Mouse (Mus musculus) cerebellum, adult 9-11 months (tissue): ENCODE results near the gene Meis2.

Experiments used
- DNase-seq: peaks from one replicate; pipeline ENCODE4 v3.0.0; 2022

Meis2 gene

GRCm38 (mm10) chr2:115993877-115994276 lies 71.8 kb downstream of the Meis2 start:
- DNase-seq = no peak

DNA sequence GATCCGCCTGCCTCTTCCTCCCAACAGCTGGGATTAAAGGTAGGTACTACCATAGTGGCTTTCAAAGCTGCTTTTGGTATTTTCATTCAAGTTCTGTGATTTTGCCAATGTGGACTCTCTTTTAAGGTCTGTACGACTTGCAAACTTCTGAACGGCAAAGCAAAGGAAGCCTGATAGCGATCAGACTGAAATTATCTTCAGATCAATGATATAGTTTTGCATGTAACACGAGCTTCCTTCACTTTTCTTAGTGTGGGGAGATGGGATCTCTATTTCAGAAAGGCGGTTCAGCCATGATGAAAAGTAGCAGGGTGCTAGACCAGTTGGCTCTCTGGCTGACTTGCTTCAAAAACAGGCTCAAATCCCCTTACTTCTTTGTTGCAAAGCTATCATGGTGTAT lies 76.4 kb downstream of the Meis2 start:
- DNase-seq = no peak

- DNase-seq = no peak
Measured at GRCm38 (mm10) chr2:115988448-115988847, 77.2 kb downstream of the Meis2 start.

GRCm38 (mm10) chr2:115984952-115985351 lies 80.7 kb downstream of the Meis2 start:
- no peak for DNase-seq

GRCm38 (mm10) chr2:115984487-115984886 lies 81.2 kb downstream of the Meis2 start:
- no peak for DNase-seq

GRCm38 (mm10) chr2:115980490-115980889 lies 85.1 kb downstream of the Meis2 start:
- DNase-seq = no peak

GRCm38 (mm10) chr2:115979683-115980476 lies 85.8 kb downstream of the Meis2 start:
- DNase-seq = no peak

GRCm38 (mm10) chr2:115978666-115979065 lies 87.0 kb downstream of the Meis2 start:
- DNase-seq = no peak

- no peak for DNase-seq
Measured at GRCm38 (mm10) chr2:115971296-115971805, 94.3 kb downstream of the Meis2 start.

DNA sequence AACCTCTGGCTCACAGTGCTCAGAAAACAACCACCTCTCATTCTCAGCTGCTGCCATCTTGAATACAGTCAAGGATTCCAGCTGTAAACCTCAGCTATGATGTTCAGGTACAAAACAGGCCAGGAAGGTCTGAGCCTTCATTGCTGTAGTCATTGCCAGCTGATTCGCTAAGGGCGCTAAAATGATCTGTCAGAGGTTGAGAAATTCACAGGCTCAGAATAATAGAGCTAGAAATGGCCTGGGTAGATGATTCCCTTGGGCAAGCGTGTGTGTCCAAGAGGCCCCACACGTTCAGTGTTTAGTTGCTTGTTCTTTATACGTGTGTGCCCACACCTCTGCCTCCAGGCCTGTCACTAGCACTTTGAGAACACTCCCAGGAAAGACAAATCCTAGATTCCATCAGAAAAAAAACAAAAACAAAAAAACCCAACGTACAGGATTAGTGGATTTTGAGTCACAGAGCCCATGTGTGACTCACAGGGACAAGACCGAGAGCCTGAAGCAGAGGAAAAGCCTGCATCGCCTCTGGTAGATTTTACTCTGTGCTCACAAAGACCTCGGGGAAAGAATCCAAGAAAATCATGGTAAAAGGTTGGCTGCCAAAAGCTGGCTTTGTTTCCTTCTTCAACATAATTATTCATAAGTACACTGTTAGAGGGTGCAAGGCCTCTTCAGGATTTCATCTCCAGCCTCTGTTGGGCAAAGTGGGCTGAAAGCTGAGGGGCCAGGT lies 95.4 kb downstream of the Meis2 start:
- DNase-seq = no peak

GRCm38 (mm10) chr2:115969201-115969600 lies 96.4 kb downstream of the Meis2 start:
- DNase-seq = no peak

GRCm38 (mm10) chr2:115964911-115965310 lies 100.7 kb downstream of the Meis2 start:
- no peak for DNase-seq

- no peak for DNase-seq
Measured at GRCm38 (mm10) chr2:115963293-115963835, 102.3 kb downstream of the Meis2 start.

- no peak for DNase-seq
Measured at GRCm38 (mm10) chr2:115962728-115963127, 102.9 kb downstream of the Meis2 start.

- DNase-seq = no peak
Measured at GRCm38 (mm10) chr2:115962113-115962512, 103.5 kb downstream of the Meis2 start.

DNA sequence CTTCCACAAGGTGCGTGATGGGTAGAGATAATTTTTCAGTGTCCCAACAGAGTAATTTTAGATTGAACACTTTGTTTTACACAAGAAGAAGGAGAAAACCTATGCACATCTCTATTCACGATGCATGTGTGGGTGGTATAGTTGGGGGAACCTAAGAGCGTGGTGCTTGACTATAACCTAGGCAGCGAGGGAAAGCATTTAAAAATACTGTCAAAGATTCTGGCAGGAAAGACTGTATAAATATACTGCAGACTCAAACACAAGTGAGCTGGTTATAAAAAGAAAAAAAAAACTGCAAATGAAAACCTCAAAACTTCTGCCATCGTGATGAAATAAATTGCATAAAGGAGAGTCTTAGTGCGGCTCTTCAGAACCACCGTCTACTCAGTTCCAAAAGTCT lies 105.0 kb downstream of the Meis2 start:
- no peak for DNase-seq

- DNase-seq = no peak
Measured at GRCm38 (mm10) chr2:115956786-115957185, 108.9 kb downstream of the Meis2 start.

DNA sequence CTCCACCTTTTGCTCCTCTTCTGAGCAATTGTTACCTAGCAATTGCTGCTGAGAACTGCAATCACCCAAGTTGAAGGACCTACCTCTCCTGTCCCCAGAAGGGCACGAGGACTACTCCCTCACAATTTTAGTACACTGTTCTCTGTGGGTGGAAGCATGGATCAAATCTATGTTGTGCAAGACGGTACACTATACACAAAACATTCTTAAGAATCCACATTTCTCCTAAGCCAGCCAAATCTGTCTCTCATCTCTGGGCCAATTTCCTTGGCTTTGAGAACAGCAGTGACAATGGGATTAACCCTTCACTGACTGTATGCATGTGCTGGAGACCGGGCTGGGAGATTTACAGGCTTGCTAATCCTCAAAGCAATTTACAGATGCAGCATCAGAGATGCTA lies 115.0 kb downstream of the Meis2 start:
- DNase-seq = no peak

DNA sequence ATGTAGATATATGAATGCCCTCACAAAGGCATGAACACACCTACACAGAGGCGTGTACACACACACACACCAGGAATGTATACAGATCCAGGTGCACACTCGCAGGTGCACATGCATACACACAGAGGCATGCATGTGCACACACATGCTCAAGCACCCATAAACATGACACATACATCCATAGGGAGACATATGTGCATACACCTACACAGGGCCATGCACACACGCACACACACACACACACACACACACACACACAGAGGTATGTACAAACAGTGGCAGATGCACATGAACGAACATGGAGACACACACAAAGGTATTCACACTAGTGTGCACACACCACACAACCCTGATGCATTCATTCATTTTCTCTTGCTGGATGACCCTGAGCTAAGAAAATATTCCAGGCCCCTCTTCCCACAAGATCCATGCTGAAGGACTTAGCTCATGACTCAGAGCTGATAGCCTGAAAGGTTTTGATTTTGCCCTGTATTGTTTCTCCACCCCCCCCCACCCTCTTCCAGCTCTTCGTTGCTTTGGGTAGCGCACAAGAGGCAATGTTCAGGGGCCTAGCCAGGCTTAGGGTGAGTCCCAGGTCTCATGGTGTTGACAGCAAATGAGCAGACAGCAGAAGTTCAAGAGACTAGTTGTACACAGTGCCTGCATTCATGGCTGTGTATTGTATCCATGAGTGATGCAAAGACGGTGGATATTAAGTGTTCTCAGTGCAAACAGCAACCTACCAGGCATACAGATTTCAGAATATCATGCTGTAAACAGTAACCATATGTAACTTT lies 116.8 kb downstream of the Meis2 start:
- no peak for DNase-seq

DNA sequence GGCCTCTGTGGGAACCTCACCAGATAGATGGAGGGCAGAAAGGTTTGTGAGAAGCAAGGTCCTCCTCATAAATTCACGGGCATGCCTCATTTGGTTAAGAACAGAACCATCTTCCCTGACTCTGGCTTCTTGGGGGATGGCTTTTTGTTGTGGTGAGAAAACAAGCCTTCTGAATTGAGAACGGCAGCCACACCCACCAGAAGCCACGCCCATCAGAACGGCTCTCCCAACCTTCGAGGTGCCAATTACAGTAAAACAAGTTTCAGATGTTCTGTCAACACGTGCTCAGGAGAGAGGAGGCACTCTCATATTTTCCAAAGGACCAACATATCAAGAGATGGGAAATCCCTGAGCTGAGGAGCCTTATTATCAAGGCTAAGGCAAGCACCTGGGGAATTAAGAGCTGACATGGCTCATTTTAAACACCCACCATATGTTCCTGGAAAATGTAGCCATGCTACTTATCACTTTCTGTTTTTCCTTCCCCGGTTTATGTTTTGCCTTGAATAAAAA lies 117.9 kb downstream of the Meis2 start:
- no peak for DNase-seq

GRCm38 (mm10) chr2:115943044-115943443 lies 122.6 kb downstream of the Meis2 start:
- DNase-seq = no peak

GRCm38 (mm10) chr2:115939849-115940248 lies 125.8 kb downstream of the Meis2 start:
- DNase-seq = no peak
